Mouse (Mus musculus): ENCODE measurements at regions not wholly inside any gene's neighbourhood (a gene's known extent, or its start where the extent isn't known, plus 50 kb on each side); places are given as distances from the start of the nearest gene placed in this dataset.

- Histone ChIP-seq H3K27me3 (ENCODE audit: control insufficient read depth, insufficient read depth, low read length) (no peaks in the 10 kb centered on the region), H3K9me3 (ENCODE audit: control insufficient read depth, low read length) (no peaks in the 10 kb centered on the region), H3K36me3 (ENCODE audit: control insufficient read depth, insufficient read depth, low read length) (no peaks in the 10 kb centered on the region), H3K4me2 (ENCODE audit: low read depth, severe bottlenecking) (no peak overlapping the region), H3K9ac (ENCODE audit: low read length) (no peak overlapping the region), H3K27ac (replicated peaks; ENCODE audit: low read depth, low read length) (no peak overlapping the region), H3K4me1 (ENCODE audit: control insufficient read depth, insufficient read depth, low read length) (no peaks in the 10 kb centered on the region; the same call in 1 of the 2 replicates), H3K4me3 (ENCODE audit: low read depth, low read length) (no peak overlapping the region)
- WGBS = 71% methylated on average over 3 of the region's 3 CpGs
- ATAC-seq (ENCODE audit: insufficient number of reproducible peaks, low FRiP score, low TSS enrichment, low read depth) (no peak), DNase-seq (ENCODE audit: low spot score) (no peak)
Observed at GRCm38 (mm10) chr1:73547877-73548276, 532.2 kb upstream of the Tnp1 start.

DNA sequence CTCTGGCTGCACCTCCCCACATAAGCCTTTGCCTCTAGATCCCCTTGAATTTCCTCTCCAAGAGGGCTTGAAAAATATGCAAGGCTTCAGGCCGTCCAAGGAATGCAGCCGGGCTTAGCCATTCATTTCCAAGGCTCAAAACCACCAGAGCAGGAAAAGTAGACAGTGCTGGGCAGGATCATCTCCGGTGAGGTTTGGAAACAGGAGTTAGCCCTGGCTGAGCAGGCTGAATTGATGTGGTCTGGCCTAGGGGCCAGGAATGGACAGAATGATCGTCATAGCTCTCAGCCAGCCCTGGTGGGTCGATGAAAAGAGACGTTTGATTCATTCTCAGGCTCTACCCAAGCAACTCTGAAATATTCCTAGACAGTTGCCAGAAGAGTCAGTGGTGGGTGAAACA, 529.7 kb upstream of the Tnp1 start:
- Histone ChIP-seq H3K27ac (replicated peaks; ENCODE audit: low read depth, low read length) (no peak overlapping the region), H3K27me3 (ENCODE audit: control insufficient read depth, insufficient read depth, low read length) (no peaks in the 10 kb centered on the region), H3K4me2 (ENCODE audit: low read depth, severe bottlenecking) (no peak overlapping the region), H3K9me3 (ENCODE audit: control insufficient read depth, low read length) (no peaks in the 10 kb centered on the region), H3K4me1 (ENCODE audit: control insufficient read depth, insufficient read depth, low read length) (no peaks in the 10 kb centered on the region; the same call in 1 of the 2 replicates), H3K4me3 (ENCODE audit: low read depth, low read length) (no peak overlapping the region), H3K36me3 (ENCODE audit: control insufficient read depth, insufficient read depth, low read length) (no peaks in the 10 kb centered on the region), H3K9ac (ENCODE audit: low read length) (no peak overlapping the region)
- ATAC-seq (ENCODE audit: insufficient number of reproducible peaks, low FRiP score, low TSS enrichment, low read depth) = no peak
- WGBS = 79% methylated on average over 6 of the region's 6 CpGs
- DNase-seq (ENCODE audit: low spot score) = no peak

DNA sequence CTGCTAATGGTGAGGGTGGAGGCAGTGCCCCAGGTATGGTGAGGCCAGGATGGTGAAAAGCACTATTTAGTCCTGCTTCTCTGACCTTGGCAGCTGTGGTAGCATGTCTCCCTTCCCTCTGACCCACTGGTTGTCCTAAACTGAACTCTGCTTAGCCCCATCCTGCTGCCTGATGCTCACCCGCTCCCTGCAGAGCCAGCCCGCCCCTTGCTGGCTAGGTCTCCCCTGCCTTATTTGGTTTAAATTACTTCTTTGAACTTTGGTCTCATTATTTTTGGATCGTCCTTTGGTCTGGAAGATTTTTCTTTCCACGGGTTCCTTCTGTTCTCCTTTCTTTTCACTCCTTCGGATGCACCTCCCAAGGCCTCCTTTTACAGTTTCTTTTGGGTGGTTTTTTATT, 525.7 kb upstream of the Tnp1 start:
- 32% methylated on average over 5 of the region's 5 CpGs for WGBS
- no peak overlapping the region for H3K4me2 ChIP-seq (ENCODE audit: low read depth, severe bottlenecking)

GRCm38 (mm10) chr1:73538420-73538871, 522.7 kb upstream of the Tnp1 start:
- Histone ChIP-seq H3K27ac (replicated peaks; ENCODE audit: low read depth, low read length) (no peak overlapping the region), H3K9me3 (ENCODE audit: control insufficient read depth, low read length) (no peaks in the 10 kb centered on the region), H3K27me3 (ENCODE audit: control insufficient read depth, insufficient read depth, low read length) (no peaks in the 10 kb centered on the region), H3K36me3 (ENCODE audit: control insufficient read depth, insufficient read depth, low read length) (no peaks in the 10 kb centered on the region), H3K4me1 (ENCODE audit: control insufficient read depth, insufficient read depth, low read length) (0 out of 2 replicates have a peak, but pooled peaks cover 2% of the 10 kb centered on the region), H3K4me3 (ENCODE audit: low read depth, low read length) (no peak overlapping the region), H3K9ac (ENCODE audit: low read length) (no peak overlapping the region), H3K4me2 (ENCODE audit: low read depth, severe bottlenecking) (no peak overlapping the region)
- 41% methylated on average over 2 of the region's 2 CpGs for WGBS
- ATAC-seq (ENCODE audit: insufficient number of reproducible peaks, low FRiP score, low TSS enrichment, low read depth) (peak; percentile 82), DNase-seq (ENCODE audit: low spot score) (no peak)

More for the DNA sequence above, 525.7 kb upstream of the Tnp1 start:
- H3K4me1 ChIP-seq (ENCODE audit: control insufficient read depth, insufficient read depth, low read length) = 0 out of 2 replicates have a peak, but pooled peaks cover 2% of the 10 kb centered on the region
- H3K9ac ChIP-seq (ENCODE audit: low read length) = no peak overlapping the region
- H3K4me3 ChIP-seq (ENCODE audit: low read depth, low read length) = no peak overlapping the region
- DNase-seq (ENCODE audit: low spot score) (no peak), ATAC-seq (ENCODE audit: insufficient number of reproducible peaks, low FRiP score, low TSS enrichment, low read depth) (no peak)
- H3K27ac ChIP-seq (replicated peaks; ENCODE audit: low read depth, low read length) = no peak overlapping the region
- no peaks in the 10 kb centered on the region for H3K9me3 ChIP-seq (ENCODE audit: control insufficient read depth, low read length)
- no peaks in the 10 kb centered on the region for H3K36me3 ChIP-seq (ENCODE audit: control insufficient read depth, insufficient read depth, low read length)
- H3K27me3 ChIP-seq (ENCODE audit: control insufficient read depth, insufficient read depth, low read length) = no peaks in the 10 kb centered on the region

DNA sequence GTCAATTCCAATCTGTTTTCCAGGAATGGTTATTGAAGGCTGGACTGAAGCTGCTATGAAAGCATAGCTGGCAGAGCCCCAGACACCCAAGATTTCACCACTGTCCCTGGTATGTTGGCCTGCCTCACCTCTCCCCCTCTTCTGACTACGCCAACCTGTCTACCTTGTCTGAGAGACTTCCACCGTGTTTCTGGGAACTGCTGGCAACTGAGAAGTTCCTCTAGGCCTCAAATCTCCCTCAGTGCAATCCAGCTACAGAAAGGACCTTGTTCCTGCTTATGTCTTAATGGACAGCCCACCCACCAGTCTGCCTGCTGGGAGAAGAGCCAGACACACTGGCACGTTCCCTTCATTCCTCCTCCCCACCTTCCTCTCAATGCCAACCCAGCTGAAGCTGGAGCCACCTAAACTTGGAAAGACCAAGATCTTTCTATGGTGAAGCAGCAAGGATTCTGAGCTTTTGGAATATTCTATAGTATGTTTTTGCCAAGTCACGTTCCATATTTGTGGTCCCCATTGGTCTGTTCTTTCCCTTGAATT, 520.1 kb upstream of the Tnp1 start:
- no peak for ATAC-seq (ENCODE audit: insufficient number of reproducible peaks, low FRiP score, low TSS enrichment, low read depth)
- H3K4me1 ChIP-seq (ENCODE audit: control insufficient read depth, insufficient read depth, low read length) = 0 out of 2 replicates have a peak, but pooled peaks cover 2% of the 10 kb centered on the region

DNA sequence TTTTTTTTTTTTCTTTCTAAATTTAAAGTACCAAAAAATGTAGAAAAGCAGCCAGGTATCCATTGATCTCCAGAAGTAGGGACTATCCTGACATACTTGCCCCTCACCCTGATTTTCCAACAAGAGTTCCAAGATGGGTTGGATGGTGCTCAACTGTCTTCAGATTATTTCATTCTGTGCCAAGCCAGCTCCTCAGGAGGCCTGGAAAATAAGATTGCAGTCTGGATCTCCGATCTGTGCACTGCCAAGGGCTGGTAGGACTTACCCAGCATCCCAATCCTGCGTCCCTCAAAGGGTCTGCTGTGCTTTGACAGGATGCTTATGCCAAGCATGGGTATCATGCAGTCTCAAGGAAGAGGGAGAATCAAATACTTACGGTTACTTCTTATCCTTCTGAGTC, 517.8 kb upstream of the Tnp1 start:
- Histone ChIP-seq H3K9me3 (ENCODE audit: control insufficient read depth, low read length) (no peaks in the 10 kb centered on the region), H3K9ac (ENCODE audit: low read length) (no peak overlapping the region), H3K27ac (replicated peaks; ENCODE audit: low read depth, low read length) (no peak overlapping the region), H3K4me2 (ENCODE audit: low read depth, severe bottlenecking) (no peak overlapping the region), H3K4me1 (ENCODE audit: control insufficient read depth, insufficient read depth, low read length) (0 out of 2 replicates have a peak, but pooled peaks cover under 1% of the 10 kb centered on the region), H3K4me3 (ENCODE audit: low read depth, low read length) (no peak overlapping the region), H3K36me3 (ENCODE audit: control insufficient read depth, insufficient read depth, low read length) (no peaks in the 10 kb centered on the region), H3K27me3 (ENCODE audit: control insufficient read depth, insufficient read depth, low read length) (no peaks in the 10 kb centered on the region)
- DNase-seq (ENCODE audit: low spot score) (no peak), ATAC-seq (ENCODE audit: insufficient number of reproducible peaks, low FRiP score, low TSS enrichment, low read depth) (no peak)
- WGBS = 88% methylated on average over 3 of the region's 3 CpGs

More for the DNA sequence above, 520.1 kb upstream of the Tnp1 start:
- no peak overlapping the region for H3K4me3 ChIP-seq (ENCODE audit: low read depth, low read length)
- H3K9me3 ChIP-seq (ENCODE audit: control insufficient read depth, low read length) = no peaks in the 10 kb centered on the region
- no peak for DNase-seq (ENCODE audit: low spot score)
- H3K36me3 ChIP-seq (ENCODE audit: control insufficient read depth, insufficient read depth, low read length) = no peaks in the 10 kb centered on the region
- H3K9ac ChIP-seq (ENCODE audit: low read length) = no peak overlapping the region
- 92% methylated on average over 4 of the region's 4 CpGs for WGBS
- no peak overlapping the region for H3K4me2 ChIP-seq (ENCODE audit: low read depth, severe bottlenecking)
- no peaks in the 10 kb centered on the region for H3K27me3 ChIP-seq (ENCODE audit: control insufficient read depth, insufficient read depth, low read length)
- no peak overlapping the region for H3K27ac ChIP-seq (replicated peaks; ENCODE audit: low read depth, low read length)

- H3K36me3 ChIP-seq (ENCODE audit: control insufficient read depth, insufficient read depth, low read length) = no peaks in the 10 kb centered on the region
- DNase-seq (ENCODE audit: low spot score) (no peak), ATAC-seq (ENCODE audit: insufficient number of reproducible peaks, low FRiP score, low TSS enrichment, low read depth) (no peak)
- no peak overlapping the region for H3K9ac ChIP-seq (ENCODE audit: low read length)
- H3K9me3 ChIP-seq (ENCODE audit: control insufficient read depth, low read length) = no peaks in the 10 kb centered on the region
- no peaks in the 10 kb centered on the region for H3K27me3 ChIP-seq (ENCODE audit: control insufficient read depth, insufficient read depth, low read length)
- 93% methylated on average over 4 of the region's 4 CpGs for WGBS
- no peak overlapping the region for H3K4me2 ChIP-seq (ENCODE audit: low read depth, severe bottlenecking)
- H3K4me3 ChIP-seq (ENCODE audit: low read depth, low read length) = no peak overlapping the region
- no peak overlapping the region for H3K27ac ChIP-seq (replicated peaks; ENCODE audit: low read depth, low read length)
- H3K4me1 ChIP-seq (ENCODE audit: control insufficient read depth, insufficient read depth, low read length) = no peaks in the 10 kb centered on the region
Observed at GRCm38 (mm10) chr1:73532316-73532715, 516.6 kb upstream of the Tnp1 start.

DNA sequence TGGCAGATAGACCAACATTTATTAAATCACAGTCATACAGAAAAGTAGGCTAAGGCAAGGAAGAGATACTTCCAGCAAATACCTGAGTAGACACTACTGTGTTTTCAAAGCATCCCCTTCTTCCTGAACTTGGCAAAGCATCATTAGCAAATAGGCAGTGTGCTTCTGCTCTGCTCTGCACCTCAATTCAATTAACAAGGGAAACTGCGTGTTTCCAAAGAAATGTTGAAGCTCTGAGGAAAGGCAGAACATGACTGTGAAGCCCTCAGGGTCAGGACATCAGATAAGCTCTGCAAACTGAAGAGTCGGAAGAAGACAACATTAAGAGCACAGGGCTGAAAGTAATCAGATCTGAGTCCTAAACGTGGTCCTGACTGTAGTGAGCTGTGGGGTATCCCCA, 516.1 kb upstream of the Tnp1 start:
- no peak overlapping the region for H3K4me3 ChIP-seq (ENCODE audit: low read depth, low read length)

DNA sequence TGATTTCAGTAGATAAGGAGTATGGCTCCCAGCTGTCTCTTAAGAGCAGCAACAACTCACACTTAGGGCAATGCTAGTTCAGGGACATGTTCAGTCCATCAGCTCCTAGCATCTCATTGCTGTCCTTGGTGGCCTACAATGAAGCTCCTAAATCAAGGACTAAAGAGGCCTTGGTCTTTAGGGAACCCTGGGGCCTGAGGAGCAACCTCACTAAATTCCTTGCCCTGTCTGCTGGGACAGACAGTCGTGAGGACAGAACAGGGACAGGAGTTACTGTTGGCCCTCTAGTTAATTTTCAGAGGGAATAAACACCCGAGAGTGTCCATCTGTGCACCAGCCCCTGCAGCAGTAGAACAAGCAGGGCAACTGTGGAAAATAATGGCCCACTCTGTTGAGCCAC, 514.6 kb upstream of the Tnp1 start:
- Histone ChIP-seq H3K36me3 (ENCODE audit: control insufficient read depth, insufficient read depth, low read length) (no peaks in the 10 kb centered on the region), H3K27me3 (ENCODE audit: control insufficient read depth, insufficient read depth, low read length) (no peaks in the 10 kb centered on the region), H3K27ac (replicated peaks; ENCODE audit: low read depth, low read length) (no peak overlapping the region), H3K4me1 (ENCODE audit: control insufficient read depth, insufficient read depth, low read length) (no peaks in the 10 kb centered on the region), H3K4me3 (ENCODE audit: low read depth, low read length) (no peak overlapping the region), H3K9ac (ENCODE audit: low read length) (no peak overlapping the region), H3K4me2 (ENCODE audit: low read depth, severe bottlenecking) (no peak overlapping the region), H3K9me3 (ENCODE audit: control insufficient read depth, low read length) (no peaks in the 10 kb centered on the region)
- DNase-seq (ENCODE audit: low spot score) (no peak), ATAC-seq (ENCODE audit: insufficient number of reproducible peaks, low FRiP score, low TSS enrichment, low read depth) (no peak)
- 35% methylated on average over 2 of the region's 2 CpGs for WGBS

More for the DNA sequence above, 516.1 kb upstream of the Tnp1 start:
- no peaks in the 10 kb centered on the region for H3K4me1 ChIP-seq (ENCODE audit: control insufficient read depth, insufficient read depth, low read length)
- no peaks in the 10 kb centered on the region for H3K9me3 ChIP-seq (ENCODE audit: control insufficient read depth, low read length)
- DNase-seq (ENCODE audit: low spot score) = no peak
- ATAC-seq (ENCODE audit: insufficient number of reproducible peaks, low FRiP score, low TSS enrichment, low read depth) = no peak
- no peaks in the 10 kb centered on the region for H3K36me3 ChIP-seq (ENCODE audit: control insufficient read depth, insufficient read depth, low read length)
- H3K4me2 ChIP-seq (ENCODE audit: low read depth, severe bottlenecking) = no peak overlapping the region
- 67% methylated on average over 3 of the region's 3 CpGs for WGBS
- no peak overlapping the region for H3K27ac ChIP-seq (replicated peaks; ENCODE audit: low read depth, low read length)
- no peaks in the 10 kb centered on the region for H3K27me3 ChIP-seq (ENCODE audit: control insufficient read depth, insufficient read depth, low read length)
- H3K9ac ChIP-seq (ENCODE audit: low read length) = no peak overlapping the region

Data from limb, embryonic 11.5 days (tissue).